Mouse (Mus musculus) thymus, adult 18-20 months (tissue): ENCODE measurements around the gene Gbp4.
"Not testable (repeated sequence)": the region's sequence is repeated elsewhere in the genome, so short reads cannot be mapped to it uniquely, and the experiment has no call there.

ENCODE experiments used
- DNase-seq, 2 experiments: peaks; one replicate each; pipeline ENCODE4 v3.0.0; 2022; ENCODE audit warnings: mixed read lengths in 2 of 2

Gbp4 gene

DNA sequence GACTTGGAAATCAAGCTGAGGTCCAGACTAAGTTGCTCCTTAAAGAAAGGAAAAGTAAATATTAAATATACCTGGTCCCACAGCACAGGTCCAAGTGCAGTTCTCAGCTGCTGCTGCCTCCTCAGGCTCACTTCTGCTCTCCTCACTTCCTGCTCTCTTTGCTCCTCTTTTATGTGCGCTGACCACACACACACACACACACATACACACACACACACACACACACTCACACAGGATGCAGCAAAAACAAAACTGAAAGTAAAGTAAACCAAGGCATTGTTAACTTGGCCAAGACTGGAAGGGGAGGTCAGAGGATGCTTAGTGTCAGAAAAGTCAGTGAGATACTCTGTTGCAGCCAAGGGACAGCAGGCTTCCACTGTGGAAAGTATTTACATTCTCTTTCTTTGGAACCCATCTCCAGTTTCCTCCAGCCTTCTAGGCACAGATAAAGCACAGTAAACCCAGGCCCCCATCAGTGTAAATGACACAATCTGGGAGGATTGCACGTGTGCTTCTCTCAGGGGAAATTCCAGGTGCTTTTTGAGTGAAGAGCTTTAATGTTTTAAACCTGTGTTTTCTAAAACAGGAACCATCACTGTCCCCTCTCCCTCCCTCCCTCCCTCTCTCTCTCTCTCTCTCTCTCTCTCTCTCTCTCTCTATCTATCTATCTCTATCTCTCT is at the start of gene Gbp4, which contains the start of the genes Gbp9 and Gbp8:
Gene Gbp4, minus strand, starts transcription at position 178 of the 680 bp plus-strand sequence.
Gene Gbp9, minus strand, starts transcription at position 131 of the 680 bp plus-strand sequence.
Gene Gbp8, minus strand, starts transcription at position 132 of the 680 bp plus-strand sequence.
- DNase-seq = peak; percentile 42 to 70

DNA sequence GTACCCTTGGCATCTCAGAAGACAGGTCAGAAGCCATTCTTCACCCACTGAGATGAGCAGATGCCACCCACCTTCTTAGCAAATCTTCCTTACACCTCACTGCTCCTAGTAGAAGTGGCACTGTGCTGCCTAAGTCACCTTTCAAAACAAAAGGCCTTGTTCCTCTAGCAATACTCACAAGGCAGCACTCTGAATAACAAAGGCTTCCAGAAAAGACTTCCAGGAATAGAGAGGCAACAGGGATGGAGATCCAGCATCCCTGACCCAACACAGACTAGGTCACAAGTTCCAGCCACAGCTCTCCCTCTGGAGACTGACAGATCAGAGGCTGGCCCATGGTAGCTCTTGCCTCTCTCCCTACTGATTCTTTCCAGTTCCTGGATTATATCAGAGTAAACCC is 42.1 kb upstream of the Gbp4 start:
- DNase-seq = no peak

DNA sequence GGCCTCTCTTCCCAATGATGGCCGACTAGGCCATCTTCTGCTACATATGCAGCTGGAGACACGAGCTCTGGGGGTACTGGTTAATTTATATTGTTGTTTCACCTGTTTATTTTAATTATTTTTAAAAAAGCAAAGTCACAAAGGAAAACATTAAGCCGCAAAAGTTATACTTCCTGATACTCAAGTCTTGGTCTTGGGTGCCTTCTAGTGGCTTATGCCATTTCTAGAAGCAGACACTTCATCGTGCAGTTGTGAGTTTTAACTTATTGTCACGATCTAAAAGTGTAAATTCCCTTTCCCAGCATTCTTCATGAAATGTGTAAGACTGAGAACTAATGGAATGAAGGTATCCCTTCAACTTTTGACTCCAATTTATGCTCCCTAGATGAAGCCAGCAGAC is 17.2 kb upstream of the Gbp4 start:
- no peak for DNase-seq

DNA sequence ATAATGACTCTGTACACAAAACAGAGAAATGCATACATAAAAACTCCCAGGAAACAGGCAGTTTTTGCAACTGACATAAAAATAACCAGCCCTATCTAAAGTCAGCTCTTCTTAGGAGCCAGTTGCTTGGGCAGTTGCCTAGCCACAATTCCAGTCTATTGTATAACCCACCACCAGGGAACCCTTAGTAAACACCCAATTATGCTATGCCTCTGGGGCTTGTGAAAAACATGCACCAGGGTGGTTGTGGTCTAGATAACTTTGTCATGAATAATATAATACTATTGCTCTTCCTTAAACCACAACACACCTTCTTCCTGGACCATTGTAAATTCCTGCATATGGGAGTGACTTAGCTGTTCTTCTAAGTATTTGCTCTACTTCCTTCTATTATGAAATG is 14.7 kb upstream of the Gbp4 start:
- DNase-seq = no peak

DNA sequence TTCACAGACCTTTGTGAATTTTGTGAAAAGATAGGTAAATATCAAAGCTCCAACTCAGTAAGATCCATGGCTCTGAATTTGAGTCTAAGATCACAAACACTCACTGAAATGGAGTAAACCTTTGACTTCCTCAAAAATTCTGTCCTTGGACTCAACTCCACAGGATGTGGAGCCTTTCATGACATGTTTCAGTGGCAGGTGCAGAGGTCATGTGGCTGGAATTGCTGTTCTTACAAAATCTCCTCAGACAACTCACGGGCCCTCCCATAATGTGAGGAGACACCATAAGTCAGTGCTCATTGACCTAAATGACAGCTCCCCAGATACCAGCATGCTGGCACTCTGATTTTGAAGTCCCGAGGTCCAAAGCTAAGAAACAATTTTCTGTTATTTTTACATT is 8.7 kb upstream of the Gbp4 start:
- not testable (repeated sequence) for DNase-seq

DNA sequence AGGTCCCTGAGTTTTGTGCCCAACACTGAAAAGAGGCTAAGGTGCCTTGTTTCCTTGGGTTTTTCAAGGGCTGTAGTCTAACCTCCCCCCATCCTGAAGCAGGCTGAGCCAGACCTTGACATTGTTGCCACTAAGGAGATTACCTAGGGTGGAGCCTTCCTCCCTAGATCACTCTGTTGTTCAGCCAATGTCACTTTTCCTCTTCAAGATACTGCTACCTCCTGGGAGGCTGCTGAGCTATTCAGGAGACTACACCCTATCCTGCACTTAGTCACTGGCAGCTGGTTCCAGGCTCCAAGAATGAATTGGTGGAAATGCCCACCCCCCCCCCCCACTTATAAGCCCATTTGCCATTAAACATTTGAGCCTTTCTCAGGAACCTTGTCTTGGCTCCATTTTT is 7.1 kb upstream of the Gbp4 start:
- DNase-seq = no peak

DNA sequence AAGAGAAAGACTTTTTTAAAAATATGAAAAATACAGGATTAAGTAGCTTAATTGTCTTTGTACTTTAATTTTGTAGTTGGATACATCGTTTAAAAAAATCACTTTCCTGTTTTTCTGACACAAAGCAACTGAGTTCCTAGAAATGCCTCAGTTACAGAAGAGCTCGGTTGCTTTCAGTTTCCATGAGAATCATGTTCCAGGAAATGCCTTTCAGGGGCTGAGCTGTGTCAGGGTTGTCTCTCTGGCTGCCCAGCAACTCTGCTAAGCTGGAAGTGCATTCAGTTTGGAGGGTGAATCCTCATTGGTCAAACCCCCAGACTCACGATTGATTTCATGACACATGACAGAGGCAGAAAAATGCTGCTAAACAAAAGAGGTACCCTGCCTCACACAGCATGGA is 6.3 kb upstream of the Gbp4 start:
- DNase-seq = not testable (repeated sequence)

DNA sequence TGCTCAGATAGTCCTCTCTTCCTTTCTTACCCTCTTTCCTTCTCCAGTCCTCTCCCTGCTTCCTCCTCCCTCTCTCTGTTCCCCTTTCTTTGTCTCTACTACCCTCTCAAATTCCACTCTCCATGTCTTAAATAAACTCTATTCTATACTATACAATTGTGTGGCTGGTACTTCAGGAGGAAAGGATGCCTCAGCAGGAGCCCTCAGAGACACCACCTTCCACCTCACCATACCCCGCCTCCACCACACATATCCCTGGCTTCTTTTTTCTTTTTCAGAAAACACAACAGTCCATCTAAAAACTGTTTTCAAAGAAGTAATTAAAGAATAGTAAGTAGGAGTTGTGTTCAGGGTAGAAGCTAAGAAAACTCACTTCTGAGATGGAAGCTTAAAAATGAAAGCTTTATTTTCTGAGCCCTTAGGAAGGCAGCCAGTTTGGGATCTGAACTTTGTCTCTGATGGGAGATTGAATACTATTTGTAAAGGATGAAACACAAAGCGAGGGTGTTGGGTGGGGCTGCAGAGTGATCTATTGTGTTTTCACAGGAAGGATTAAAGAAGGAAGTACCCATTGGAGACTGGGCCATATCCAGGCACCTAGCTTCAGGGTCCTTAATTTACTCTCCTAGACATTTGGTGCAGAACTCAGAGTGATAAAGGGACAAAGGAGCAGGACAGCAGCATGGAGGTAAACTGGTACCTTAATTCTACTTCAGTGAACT is 864 bp upstream of the Gbp4 start:
- DNase-seq = not testable (repeated sequence)

DNA sequence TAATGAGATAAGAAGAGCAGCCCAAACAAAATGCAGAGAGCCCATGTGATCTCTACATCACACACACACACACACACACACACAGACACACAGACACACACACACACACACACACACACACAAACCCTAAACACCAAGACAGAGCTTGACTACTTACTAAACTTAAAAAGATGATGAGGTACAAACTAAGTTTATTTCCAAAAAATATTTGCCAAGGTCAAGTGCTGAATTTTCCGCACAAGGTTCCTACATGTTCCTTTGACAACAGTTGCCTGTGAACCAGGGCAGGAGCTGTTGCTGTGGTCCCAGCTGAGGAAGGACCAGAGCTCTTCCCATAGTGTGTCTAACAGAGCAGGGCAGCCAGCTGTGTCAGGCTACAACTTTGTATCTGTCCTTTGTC is 480 bp downstream of the Gbp4 start:
- peak in 1 of 2 experiments; percentile 29 for DNase-seq

DNA sequence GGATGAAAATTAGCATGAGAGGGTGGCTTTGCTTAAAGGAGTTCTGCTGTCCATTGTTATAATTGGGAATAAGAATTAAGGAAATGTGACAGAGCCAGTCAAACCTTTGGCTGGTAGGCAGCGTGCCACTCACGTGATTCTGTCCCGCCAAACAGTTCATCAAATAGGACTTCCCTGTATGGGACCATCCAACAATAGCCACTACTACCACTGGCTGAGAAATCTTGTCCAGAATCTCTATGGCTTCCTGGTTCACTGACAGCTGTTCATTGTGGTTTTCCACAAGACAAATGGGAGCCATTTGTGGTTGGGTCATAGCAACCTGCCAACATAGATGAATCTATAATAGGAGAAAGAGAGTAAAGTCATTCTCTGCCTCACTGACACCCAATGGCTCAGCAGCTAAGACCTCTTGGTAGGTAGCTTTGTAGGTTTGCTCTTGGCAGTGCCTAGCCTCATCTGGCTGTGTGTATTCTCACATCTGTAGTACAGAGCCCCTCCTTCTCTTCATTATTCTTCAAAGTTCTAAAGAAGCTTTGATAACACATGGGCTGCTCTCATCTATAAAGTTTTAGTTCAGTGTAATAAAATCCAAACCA is 2.6 kb downstream of the Gbp4 start:
- DNase-seq = not testable (repeated sequence)

DNA sequence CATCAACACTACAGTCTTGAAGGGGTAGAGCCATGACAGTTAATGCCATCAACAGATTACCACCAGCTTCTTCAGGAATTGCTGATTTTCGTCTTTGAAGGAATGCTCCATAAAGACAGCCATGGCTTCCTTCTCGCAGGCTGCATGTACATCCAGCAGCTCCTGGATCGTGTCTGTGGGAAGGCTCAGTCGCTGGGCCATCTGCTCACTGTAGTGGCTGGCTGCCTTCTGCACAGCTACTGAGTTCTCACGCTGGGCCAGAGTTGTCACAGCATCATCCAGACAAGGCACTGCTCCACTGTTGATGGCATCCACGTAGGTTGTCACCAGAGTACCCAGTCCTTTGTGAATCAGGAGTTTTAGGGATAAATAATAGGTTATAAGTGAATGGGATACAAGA is 17.7 kb downstream of the Gbp4 start:
- DNase-seq = not testable (repeated sequence)

DNA sequence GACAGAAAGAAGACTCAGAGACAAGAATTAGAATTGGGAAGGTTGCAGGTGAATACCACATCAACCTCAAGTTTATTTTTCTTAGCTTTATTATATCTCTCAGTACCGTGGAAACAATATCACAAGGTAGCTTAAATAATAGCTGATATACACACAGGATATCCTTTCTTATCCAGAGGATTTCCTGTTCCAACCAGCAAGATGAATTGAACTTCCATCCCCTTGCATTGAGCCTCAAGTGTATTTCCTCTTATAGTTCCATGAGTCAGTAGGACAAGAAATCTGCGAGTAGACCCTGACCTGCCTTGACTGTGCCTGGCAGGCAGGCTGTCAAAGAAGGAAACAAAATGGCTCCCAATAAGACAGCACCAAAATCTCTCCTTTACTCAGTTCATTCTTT is 23.6 kb downstream of the Gbp4 start:
- DNase-seq = no peak

DNA sequence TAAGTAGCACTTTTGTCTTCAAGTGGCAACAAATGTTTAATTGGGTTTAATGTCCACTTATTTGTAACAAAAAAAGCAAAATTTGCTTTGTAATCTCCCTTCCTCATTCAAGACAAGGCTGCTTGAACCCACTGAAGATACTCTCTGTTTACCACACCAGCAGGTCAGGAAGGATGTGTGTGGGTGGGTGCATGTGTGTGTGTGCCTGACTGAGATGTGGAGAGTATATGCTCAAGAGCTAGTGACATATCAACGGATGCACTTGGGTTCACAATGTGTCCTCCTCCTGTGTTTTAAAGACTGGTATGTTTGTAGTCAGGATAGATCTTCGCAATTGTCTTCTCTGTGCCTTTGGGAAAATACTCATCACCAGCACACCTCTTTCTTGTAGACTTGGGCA is 24.7 kb downstream of the Gbp4 start:
- peak; percentile 32 to 68 for DNase-seq

DNA sequence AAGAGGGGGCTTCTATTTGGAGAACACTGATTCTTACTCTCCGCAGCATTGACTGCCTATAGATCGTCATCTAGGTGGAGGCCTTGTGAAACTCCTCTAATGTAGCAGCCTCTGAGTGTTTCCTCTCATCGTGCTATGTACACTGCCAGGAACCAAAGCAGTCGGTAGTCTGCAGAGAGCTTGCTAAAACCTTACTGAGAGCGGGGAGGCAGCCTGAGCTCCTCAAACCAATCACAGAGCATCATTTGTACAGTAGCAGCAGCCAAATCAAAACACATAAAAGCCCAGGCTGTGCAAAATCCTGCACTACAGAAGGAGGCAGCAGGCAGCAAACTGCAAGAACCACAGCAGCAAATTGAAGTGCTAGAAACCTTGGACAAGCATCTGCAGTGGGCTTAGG is 25.7 kb downstream of the Gbp4 start:
- DNase-seq = peak in 1 of 2 experiments; percentile 23

DNA sequence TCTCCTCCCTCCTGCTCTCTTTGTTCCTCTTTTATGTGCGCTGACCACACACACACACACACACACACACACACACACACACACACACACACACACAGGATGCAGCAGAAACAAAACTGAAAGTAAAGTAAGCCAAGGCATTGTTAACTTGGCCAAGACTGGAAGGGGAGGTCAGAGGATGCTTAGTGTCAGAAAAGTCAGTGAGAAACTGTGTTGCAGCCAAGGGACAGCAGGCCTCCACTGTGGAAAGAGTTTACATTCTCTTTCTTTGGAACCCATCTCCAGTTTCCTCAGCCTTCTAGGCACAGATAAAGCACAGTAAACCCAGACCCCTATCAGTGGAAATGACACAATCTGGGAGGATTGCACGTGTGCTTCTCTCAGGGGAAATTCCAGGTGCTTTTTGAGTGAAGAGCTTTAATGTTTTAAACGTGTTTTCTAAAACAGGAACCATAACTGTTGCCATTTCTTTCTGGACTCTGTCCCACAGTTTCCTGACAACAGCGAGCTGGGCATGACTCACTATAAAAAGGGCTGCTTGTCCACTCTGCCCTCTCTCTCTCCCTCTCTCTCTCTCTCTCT is 29.0 kb downstream of the Gbp4 start:
- DNase-seq = peak; percentile 28 to 71

DNA sequence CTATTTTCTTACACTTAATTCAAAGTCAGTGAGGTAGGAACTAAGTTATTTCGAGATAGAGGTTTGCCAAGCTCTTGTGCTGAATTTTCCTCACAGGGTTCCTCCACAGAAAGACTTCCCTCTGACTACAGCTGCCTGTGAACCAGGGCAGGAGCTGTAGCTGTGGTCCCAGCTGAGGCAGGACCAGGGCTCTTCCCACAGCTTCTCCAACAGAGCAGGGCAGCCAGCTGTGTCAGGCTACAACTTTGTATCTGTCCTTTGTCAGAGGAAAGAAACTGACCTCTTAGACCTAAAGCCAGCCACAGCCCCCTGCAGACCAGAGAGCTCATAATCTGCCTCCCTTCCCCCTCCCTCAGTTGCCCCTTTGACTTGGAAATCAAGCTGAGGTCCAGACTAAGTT is 29.6 kb downstream of the Gbp4 start:
- DNase-seq = peak in 1 of 2 experiments; percentile 20

DNA sequence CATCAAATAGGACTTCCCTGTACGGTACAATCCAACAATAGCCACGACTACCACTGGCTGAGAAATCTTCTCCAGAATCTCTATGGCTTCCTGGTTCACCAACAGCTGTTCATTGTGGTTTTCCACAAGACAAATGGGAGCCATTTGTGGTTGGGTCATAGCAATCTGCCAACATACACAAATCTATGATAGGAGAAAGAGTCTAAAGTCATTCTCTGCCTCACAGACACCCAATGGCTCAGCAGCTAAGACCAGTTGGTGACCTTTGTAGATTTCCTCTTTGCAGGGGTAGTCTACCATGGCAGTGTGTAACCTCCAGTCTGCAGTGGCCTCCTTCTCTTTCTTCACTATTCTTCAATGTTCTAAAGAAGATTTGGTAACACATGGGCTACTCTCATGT is 33.7 kb downstream of the Gbp4 start:
- not testable (repeated sequence) for DNase-seq

DNA sequence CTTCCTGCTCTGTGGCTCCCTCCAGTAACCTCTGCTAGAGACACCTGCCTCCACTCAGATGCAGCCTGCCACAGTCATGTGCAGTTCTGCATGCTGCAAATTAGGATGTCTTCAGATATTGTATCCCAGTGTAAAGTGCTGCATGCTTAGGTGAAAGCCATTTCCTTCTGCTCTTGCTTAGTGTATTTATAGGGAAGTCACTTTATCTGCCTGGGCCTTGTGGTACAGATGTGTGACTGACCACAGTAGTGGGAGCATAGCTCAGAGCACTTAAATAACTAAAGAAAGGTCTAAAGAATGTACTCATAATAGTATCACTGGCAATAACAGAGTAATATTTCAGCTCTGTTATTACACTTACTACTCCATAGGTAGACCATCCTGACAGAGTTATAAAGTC is 57.5 kb downstream of the Gbp4 start:
- DNase-seq = no peak

DNA sequence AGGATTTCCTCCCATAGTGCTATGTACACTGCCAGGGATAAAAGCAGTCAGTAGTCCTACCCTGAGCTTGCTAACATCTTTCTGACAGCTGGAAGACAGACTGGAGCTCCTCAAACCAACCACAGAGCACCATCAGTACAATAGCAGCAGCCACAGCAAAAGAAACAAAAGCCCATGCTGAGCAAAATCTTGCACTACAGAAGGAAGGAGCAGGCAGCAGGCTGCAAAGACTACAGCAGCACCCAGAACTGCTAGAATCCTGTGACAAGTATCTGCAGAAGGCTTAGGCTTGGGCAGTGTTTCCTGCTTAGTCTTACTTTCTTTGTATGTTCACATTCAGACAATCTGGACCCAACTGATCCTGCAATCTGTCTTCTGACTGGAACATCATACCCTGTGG is 71.0 kb downstream of the Gbp4 start:
- peak; percentile 36 to 71 for DNase-seq
